Mouse (Mus musculus): ENCODE results near the gene Anks1b. TPM values are rescaled to one million over a fixed set of nuclear protein-coding genes. Genes with fewer than 3 reads are reported as not detected.
"Not testable (repeated sequence)": the region's sequence is repeated elsewhere in the genome, so short reads cannot be mapped to it uniquely, and the experiment has no call there.

Anks1b gene
- polyA plus RNA-seq, 1 experiment from 2014 or later = 0.80 TPM

DNA sequence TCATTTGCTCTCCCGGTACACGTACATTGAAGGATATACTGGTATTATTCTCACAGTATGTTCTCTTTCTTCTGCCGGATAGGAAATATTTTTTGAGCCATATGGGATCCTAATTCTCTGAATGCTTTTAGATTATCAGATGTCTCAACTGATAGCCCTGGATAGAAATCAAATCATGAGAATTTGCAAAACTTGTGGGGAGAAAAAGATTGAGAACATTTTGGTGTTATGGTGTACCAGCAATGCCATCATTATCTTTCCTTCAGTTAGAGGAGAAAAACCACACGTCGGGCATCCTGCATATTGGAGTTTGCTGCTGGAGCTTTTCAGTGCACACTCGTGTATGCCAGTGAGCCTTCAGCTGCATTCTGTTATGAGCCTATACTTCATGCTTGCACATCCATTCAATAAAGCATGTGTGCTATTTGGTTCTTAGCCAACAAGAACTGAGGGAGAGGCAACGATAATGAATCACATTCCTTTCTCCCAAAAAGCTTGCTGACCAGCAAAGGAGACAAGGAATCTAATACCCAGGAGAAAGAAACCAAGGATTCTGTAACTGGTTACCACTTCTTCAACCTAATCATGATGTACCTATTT lies 756.9 kb downstream of the Anks1b start:
- Histone ChIP-seq H3K4me2 (no peak overlapping the region), H3K9me3 (ENCODE audit: control insufficient read depth, low read length) (no peaks in the 10 kb centered on the region), H3K36me3 (ENCODE audit: control insufficient read depth, insufficient read depth, low read length) (no peaks in the 10 kb centered on the region), H3K4me3 (ENCODE audit: low read depth, low read length) (no peak overlapping the region), H3K27ac (ENCODE audit: low read depth, low read length) (no peak overlapping the region), H3K4me1 (replicated peaks; ENCODE audit: control insufficient read depth, insufficient read depth, low read length) (no peaks in the 10 kb centered on the region), H3K9ac (ENCODE audit: low read depth, low read length) (no peak overlapping the region), H3K27me3 (replicated peaks; ENCODE audit: control insufficient read depth, insufficient read depth, low read length) (no peaks in the 10 kb centered on the region)
- DNase-seq (ENCODE audit: low spot score) = no peak
- no peak for ATAC-seq (replicated peaks; ENCODE audit: low FRiP score)
- WGBS = 83% methylated on average over 7 of the region's 7 CpGs

GRCm38 (mm10) chr10:90630794-90631193 lies 757.5 kb downstream of the Anks1b start:
- not testable (repeated sequence) for H3K4me1 ChIP-seq (replicated peaks; ENCODE audit: control insufficient read depth, insufficient read depth, low read length); H3K9ac ChIP-seq (ENCODE audit: low read depth, low read length); H3K36me3 ChIP-seq (ENCODE audit: control insufficient read depth, insufficient read depth, low read length); H3K4me3 ChIP-seq (ENCODE audit: low read depth, low read length); H3K27me3 ChIP-seq (replicated peaks; ENCODE audit: control insufficient read depth, insufficient read depth, low read length); DNase-seq (ENCODE audit: low spot score); H3K9me3 ChIP-seq (ENCODE audit: control insufficient read depth, low read length); H3K27ac ChIP-seq (ENCODE audit: low read depth, low read length); H3K4me2 ChIP-seq; ATAC-seq (replicated peaks; ENCODE audit: low FRiP score)
- WGBS = 78% methylated on average over 3 of the region's 3 CpGs

GRCm38 (mm10) chr10:90637352-90637751 lies 764.0 kb downstream of the Anks1b start:
- Histone ChIP-seq H3K4me1 (replicated peaks; ENCODE audit: control insufficient read depth, insufficient read depth, low read length) (no peaks in the 10 kb centered on the region), H3K9ac (ENCODE audit: low read depth, low read length) (no peak overlapping the region), H3K4me2 (no peak overlapping the region), H3K4me3 (ENCODE audit: low read depth, low read length) (no peak overlapping the region), H3K27me3 (replicated peaks; ENCODE audit: control insufficient read depth, insufficient read depth, low read length) (no peaks in the 10 kb centered on the region), H3K9me3 (ENCODE audit: control insufficient read depth, low read length) (no peaks in the 10 kb centered on the region), H3K36me3 (ENCODE audit: control insufficient read depth, insufficient read depth, low read length) (no peaks in the 10 kb centered on the region), H3K27ac (ENCODE audit: low read depth, low read length) (no peak overlapping the region)
- DNase-seq (ENCODE audit: low spot score) = no peak
- 73% methylated on average over 4 of the region's 4 CpGs for WGBS
- no peak for ATAC-seq (replicated peaks; ENCODE audit: low FRiP score)

DNA sequence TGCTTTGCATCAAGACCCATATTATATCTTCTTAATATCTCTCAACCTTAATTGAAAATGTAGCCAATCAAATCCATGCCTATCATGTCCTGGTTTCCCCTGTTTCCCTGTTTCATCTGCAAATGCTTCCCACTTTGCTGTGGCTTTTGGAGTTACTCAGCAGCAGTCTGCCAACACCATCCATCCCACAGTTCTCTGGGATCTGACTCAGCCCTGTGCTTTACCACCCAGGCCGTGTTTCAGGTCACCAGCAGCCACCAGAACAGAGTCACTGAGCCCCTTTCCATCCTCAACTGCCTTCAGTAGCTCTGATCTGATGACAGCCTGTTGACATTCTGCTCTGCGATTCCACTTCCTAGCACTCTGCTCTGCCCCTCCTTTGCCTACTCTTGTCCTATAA lies 776.4 kb downstream of the Anks1b start:
- H3K4me3 ChIP-seq (ENCODE audit: low read depth, low read length) = no peak overlapping the region
- ATAC-seq (replicated peaks; ENCODE audit: low FRiP score) (no peak), DNase-seq (ENCODE audit: low spot score) (no peak)
- H3K9ac ChIP-seq (ENCODE audit: low read depth, low read length) = no peak overlapping the region
- no peaks in the 10 kb centered on the region for H3K27me3 ChIP-seq (replicated peaks; ENCODE audit: control insufficient read depth, insufficient read depth, low read length)
- no peak overlapping the region for H3K27ac ChIP-seq (ENCODE audit: low read depth, low read length)
- H3K9me3 ChIP-seq (ENCODE audit: control insufficient read depth, low read length) = no peaks in the 10 kb centered on the region
- H3K36me3 ChIP-seq (ENCODE audit: control insufficient read depth, insufficient read depth, low read length) = no peaks in the 10 kb centered on the region
- WGBS = 66% methylated on average over 2 of the region's 2 CpGs
- H3K4me2 ChIP-seq = no peak overlapping the region
- H3K4me1 ChIP-seq (replicated peaks; ENCODE audit: control insufficient read depth, insufficient read depth, low read length) = no peaks in the 10 kb centered on the region

DNA sequence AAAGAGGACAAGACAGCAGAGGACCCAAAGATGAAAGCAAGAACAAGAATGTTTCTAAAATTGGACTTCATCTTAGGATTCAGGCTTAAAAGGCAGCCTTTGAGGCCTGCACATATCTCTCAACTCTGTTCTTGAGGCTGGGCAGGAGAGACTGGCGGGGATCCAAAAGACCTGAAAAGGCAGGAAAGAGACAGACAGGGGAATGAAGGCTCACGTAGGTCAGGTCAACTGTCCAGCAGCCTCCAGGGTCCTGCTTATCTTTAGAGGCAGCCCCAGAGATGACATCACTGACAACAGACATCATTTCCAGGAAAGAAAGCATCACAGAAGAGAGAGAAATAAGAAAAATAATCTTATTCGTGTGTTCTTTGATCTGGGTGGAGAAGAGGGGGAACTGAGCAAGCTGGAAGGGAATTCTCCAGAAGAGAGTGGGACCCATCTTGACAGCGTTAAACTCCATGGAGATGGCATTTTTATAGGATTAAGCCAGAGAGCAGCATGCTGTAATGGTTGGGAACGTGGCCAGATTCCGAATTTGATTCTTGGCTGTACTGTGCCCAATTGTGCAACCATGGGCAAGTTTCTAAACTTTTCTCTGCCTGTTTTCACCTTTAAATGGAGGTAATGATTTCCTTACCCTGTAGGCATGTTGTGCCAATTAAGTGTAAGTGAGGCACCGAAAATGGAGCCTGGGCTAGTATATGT lies 784.3 kb downstream of the Anks1b start:
- H3K27ac ChIP-seq (ENCODE audit: low read depth, low read length) = no peak overlapping the region
- WGBS = 70% methylated on average over 7 of the region's 7 CpGs
- no peak overlapping the region for H3K9ac ChIP-seq (ENCODE audit: low read depth, low read length)
- ATAC-seq (replicated peaks; ENCODE audit: low FRiP score) = no peak
- H3K4me1 ChIP-seq (replicated peaks; ENCODE audit: control insufficient read depth, insufficient read depth, low read length) = no peaks in the 10 kb centered on the region
- no peak overlapping the region for H3K4me2 ChIP-seq
- DNase-seq (ENCODE audit: low spot score) = no peak
- no peaks in the 10 kb centered on the region for H3K27me3 ChIP-seq (replicated peaks; ENCODE audit: control insufficient read depth, insufficient read depth, low read length)
- no peak overlapping the region for H3K4me3 ChIP-seq (ENCODE audit: low read depth, low read length)
- no peaks in the 10 kb centered on the region for H3K36me3 ChIP-seq (ENCODE audit: control insufficient read depth, insufficient read depth, low read length)
- no peaks in the 10 kb centered on the region for H3K9me3 ChIP-seq (ENCODE audit: control insufficient read depth, low read length)

- DNase-seq (ENCODE audit: low spot score) = no peak
- 74% methylated on average over 2 of the region's 2 CpGs for WGBS
- Histone ChIP-seq H3K27me3 (replicated peaks; ENCODE audit: control insufficient read depth, insufficient read depth, low read length) (no peaks in the 10 kb centered on the region), H3K9me3 (ENCODE audit: control insufficient read depth, low read length) (no peaks in the 10 kb centered on the region), H3K4me3 (ENCODE audit: low read depth, low read length) (no peak overlapping the region), H3K4me2 (no peak overlapping the region), H3K27ac (ENCODE audit: low read depth, low read length) (no peak overlapping the region), H3K36me3 (ENCODE audit: control insufficient read depth, insufficient read depth, low read length) (no peaks in the 10 kb centered on the region), H3K9ac (ENCODE audit: low read depth, low read length) (no peak overlapping the region), H3K4me1 (replicated peaks; ENCODE audit: control insufficient read depth, insufficient read depth, low read length) (no peaks in the 10 kb centered on the region)
- ATAC-seq (replicated peaks; ENCODE audit: low FRiP score) = no peak
Observed at GRCm38 (mm10) chr10:90666746-90667145, 793.4 kb downstream of the Anks1b start.

DNA sequence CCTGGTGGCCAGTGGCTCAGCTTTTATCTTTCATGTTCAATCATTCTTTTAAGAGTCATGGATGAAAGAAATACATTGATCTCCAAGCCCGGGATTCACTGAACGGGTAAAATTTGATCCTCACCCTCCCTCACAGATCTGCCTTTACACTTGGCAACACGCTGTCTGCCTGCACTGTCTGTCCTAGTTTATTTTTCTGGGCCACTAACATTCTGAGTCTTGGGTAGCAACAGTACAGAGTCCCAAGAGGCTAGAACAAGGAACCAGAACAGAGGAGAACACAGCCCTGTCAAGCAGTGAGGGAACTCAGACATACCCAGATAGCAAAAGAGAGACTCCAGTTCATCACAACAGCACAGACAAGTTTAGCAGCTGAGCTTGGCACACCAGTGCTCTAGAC lies 797.0 kb downstream of the Anks1b start:
- H3K4me3 ChIP-seq (ENCODE audit: low read depth, low read length) = no peak overlapping the region
- H3K27ac ChIP-seq (ENCODE audit: low read depth, low read length) = no peak overlapping the region
- H3K36me3 ChIP-seq (ENCODE audit: control insufficient read depth, insufficient read depth, low read length) = no peaks in the 10 kb centered on the region
- WGBS = 82% methylated on average over 3 of the region's 3 CpGs
- H3K9ac ChIP-seq (ENCODE audit: low read depth, low read length) = no peak overlapping the region
- DNase-seq (ENCODE audit: low spot score) (no peak), ATAC-seq (replicated peaks; ENCODE audit: low FRiP score) (no peak)
- no peaks in the 10 kb centered on the region for H3K9me3 ChIP-seq (ENCODE audit: control insufficient read depth, low read length)
- H3K4me2 ChIP-seq = no peak overlapping the region
- H3K4me1 ChIP-seq (replicated peaks; ENCODE audit: control insufficient read depth, insufficient read depth, low read length) = no peaks in the 10 kb centered on the region
- H3K27me3 ChIP-seq (replicated peaks; ENCODE audit: control insufficient read depth, insufficient read depth, low read length) = no peaks in the 10 kb centered on the region

GRCm38 (mm10) chr10:90672135-90672534 lies 798.8 kb downstream of the Anks1b start:
- DNase-seq (ENCODE audit: low spot score) = no peak
- no peaks in the 10 kb centered on the region for H3K9me3 ChIP-seq (ENCODE audit: control insufficient read depth, low read length)
- H3K27ac ChIP-seq (ENCODE audit: low read depth, low read length) = no peak overlapping the region
- no peaks in the 10 kb centered on the region for H3K27me3 ChIP-seq (replicated peaks; ENCODE audit: control insufficient read depth, insufficient read depth, low read length)
- H3K4me2 ChIP-seq = no peak overlapping the region
- no peak overlapping the region for H3K4me3 ChIP-seq (ENCODE audit: low read depth, low read length)
- ATAC-seq (replicated peaks; ENCODE audit: low FRiP score) = no peak
- H3K4me1 ChIP-seq (replicated peaks; ENCODE audit: control insufficient read depth, insufficient read depth, low read length) = no peaks in the 10 kb centered on the region
- 77% methylated on average over 3 of the region's 3 CpGs for WGBS
- no peak overlapping the region for H3K9ac ChIP-seq (ENCODE audit: low read depth, low read length)
- no peaks in the 10 kb centered on the region for H3K36me3 ChIP-seq (ENCODE audit: control insufficient read depth, insufficient read depth, low read length)

- no peaks in the 10 kb centered on the region for H3K36me3 ChIP-seq (ENCODE audit: control insufficient read depth, insufficient read depth, low read length)
- WGBS = 79% methylated on average over 10 of the region's 10 CpGs
Observed at GRCm38 (mm10) chr10:90674362-90674761, 801.1 kb downstream of the Anks1b start.

More at GRCm38 (mm10) chr10:90674362-90674761, 801.1 kb downstream of the Anks1b start:
- no peak overlapping the region for H3K27ac ChIP-seq (ENCODE audit: low read depth, low read length)
- no peaks in the 10 kb centered on the region for H3K4me1 ChIP-seq (replicated peaks; ENCODE audit: control insufficient read depth, insufficient read depth, low read length)
- H3K27me3 ChIP-seq (replicated peaks; ENCODE audit: control insufficient read depth, insufficient read depth, low read length) = no peaks in the 10 kb centered on the region
- H3K9me3 ChIP-seq (ENCODE audit: control insufficient read depth, low read length) = no peaks in the 10 kb centered on the region
- no peak overlapping the region for H3K9ac ChIP-seq (ENCODE audit: low read depth, low read length)
- H3K4me2 ChIP-seq = no peak overlapping the region
- DNase-seq (ENCODE audit: low spot score) = no peak
- no peak overlapping the region for H3K4me3 ChIP-seq (ENCODE audit: low read depth, low read length)
- ATAC-seq (replicated peaks; ENCODE audit: low FRiP score) = no peak

Data from liver, embryonic 11.5 days (tissue).